Mouse (Mus musculus) urinary bladder, adult 18-20 months (tissue): ENCODE data around the gene Gm14685.
"Not testable (repeated sequence)": the region's sequence is repeated elsewhere in the genome, so short reads cannot be mapped to it uniquely, and the experiment has no call there.

Experiments
- DNase-seq, 2 experiments: peaks; one replicate each; pipeline ENCODE4 v3.0.0; 2022; ENCODE audit warnings: low spot score in 2 of 2, mixed read lengths in 2 of 2

Gene Gm14685

DNA sequence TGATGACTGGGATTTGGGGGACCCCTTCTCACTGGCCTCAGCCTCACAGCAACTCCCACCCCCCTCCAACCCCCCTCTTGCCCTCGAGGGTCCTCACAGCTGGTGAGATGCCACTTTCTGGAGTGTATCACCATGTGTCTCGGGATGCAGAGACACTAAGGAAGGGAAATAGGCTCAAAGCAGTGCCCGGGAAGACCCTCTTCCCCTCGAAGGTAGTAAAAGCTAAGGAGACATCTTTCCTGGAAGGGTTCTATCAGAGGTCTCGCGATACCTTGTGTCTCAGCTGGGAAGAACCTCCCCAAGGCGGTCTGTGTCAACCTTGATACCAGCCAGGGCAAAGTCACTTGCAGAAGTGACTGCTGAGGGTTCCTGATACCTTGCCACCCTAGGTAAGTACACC is at the start of gene Gm14685:
TSS of gene Gm14685 (plus strand) at position 301 of the 400 bp plus-strand sequence.
- not testable (repeated sequence) for DNase-seq

DNA sequence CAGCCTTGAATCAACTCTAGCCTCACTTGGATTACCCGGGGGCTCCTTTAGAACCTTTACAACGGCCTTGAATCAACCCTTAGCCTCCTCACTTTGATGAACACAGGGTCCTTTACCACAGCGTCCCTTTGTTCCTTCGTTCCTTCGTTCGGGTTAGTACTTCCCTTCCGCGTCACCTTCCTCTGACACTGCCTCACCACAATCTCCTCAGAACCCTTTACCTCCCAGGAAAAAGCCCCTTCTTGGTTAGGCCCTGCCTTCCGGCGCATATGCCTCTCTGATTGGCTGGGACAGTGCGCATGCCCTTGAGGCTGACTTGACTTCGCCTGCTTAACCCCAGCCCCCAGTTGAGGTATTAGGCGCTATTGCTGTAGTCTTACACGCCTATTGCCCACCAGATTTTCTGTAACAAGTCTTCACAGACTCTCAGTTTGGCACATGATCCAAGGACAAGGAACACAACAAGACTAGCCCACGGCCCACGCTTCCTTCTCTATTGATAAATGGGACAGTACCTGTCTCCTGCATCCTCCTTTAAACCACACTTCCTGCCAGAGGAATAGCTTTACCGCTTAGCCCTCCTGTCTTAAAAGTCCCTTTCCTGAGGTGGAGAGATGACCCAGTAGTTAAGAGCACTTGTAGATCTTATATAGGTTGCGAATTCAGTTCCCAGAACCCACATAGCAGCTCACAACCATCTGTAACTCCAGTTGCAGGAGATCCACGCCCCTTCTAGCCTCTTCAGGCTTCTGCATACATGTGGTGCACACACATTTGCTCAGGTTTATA is 34.4 kb upstream of the Gm14685 start, which contains the start of gene Xlr4a:
TSS of gene Xlr4a (minus strand) at position 212 of the 789 bp plus-strand sequence.
- DNase-seq = not testable (repeated sequence)

DNA sequence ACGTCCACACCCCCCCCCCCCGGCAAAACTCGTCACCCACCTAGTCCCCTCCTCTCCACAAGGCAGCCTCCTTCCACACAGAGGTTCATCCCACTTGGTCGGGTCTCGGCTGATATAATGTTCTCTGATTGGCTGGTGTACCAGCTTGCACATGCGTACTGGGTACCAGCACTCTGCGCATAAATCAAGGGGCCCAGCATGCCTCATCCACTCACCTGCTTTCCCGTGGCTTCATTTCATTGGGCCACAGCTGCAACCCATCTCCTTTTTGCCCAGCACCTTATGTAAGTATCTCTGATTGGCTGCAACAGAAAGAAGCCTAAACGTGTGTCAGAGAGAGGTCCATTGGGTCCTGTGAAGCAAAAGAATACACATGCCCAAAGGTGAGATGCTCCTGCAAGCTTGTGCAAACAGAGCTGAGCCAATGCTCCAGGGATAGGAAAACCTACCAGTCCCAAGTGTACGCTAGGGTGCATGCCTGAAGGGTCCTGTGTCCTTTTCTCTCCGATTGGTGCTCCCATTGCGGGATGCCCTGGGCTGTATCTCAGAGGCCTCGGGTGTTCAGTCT is 19.8 kb upstream of the Gm14685 start, which contains the start of gene Xlr3a:
TSS of gene Xlr3a (minus strand) at position 155 of the 568 bp plus-strand sequence.
- not testable (repeated sequence) for DNase-seq

DNA sequence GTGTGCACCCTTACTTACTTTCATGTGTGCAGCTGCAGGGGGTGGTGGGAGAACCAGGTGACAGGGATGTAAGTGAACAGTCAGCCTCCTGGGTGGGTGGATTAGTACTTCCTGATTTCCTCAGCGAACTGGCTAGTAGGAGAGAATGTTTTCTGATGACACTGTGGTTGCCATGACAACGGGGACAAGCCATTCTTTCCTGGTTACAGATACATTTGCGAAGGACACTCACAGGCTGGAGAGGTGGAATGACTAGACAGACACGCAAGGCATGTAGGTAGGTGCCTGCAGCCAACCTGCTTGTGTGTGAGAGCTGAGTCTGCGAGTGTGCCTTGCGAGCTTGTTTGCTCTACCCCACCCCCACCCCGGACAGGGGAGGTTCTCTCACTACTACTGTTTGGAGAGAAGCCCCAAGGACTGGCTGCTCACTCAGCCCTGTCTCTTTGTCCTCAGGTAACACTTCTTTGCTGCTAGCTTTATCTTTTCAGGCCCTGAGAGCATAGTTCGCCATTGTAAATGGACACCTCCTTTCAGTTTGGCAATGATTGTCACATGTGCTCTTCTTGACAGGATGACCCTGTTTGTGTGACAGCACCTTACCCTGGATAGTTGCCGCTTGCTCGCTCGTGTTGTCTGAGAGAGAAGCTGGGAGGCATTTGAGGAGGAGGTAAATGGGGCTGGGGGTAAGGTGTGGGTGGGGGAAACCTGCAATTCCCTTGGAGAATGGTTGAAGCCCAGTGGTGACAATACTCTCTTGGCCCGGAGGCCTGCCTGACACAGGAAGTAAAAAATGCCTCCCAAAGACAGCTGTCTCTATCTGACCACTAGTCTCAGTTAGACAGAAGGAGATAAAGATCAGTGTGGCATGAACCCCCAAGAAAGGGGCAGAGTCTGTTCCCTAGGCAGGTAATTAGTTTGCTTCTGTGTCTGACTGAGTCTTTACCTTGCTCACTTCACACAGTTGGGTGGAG is 6.3 kb downstream of the Gm14685 start:
- DNase-seq = not testable (repeated sequence)

DNA sequence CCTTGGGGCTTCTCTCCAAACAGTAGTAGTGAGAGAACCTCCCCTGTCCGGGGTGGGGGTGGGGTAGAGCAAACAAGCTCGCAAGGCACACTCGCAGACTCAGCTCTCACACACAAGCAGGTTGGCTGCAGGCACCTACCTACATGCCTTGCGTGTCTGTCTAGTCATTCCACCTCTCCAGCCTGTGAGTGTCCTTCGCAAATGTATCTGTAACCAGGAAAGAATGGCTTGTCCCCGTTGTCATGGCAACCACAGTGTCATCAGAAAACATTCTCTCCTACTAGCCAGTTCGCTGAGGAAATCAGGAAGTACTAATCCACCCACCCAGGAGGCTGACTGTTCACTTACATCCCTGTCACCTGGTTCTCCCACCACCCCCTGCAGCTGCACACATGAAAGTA is 26.4 kb downstream of the Gm14685 start:
- not testable (repeated sequence) for DNase-seq

DNA sequence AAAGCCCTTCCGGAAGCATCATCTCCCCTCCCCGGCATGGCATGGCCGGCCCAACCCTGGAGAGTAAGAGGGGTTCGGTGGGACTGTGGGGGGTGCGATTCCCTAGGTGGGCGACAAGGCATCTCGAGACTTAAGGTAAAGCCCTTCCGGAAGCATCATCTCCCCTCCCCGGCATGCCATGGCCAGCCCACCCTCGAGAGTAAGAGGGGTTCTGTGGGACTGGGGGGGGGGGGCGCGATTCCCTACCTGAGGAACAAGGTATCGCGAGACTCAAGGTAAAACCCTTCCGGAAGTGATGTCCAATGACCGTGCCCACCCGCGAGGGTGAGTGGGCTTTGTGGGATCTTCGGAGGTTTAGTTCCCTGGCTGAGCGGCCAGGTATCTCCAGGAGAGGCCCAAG is 31.6 kb downstream of the Gm14685 start, which contains the start of gene Xlr5b:
TSS of gene Xlr5b (plus strand) at position 301 of the 400 bp plus-strand sequence.
- DNase-seq = not testable (repeated sequence)

DNA sequence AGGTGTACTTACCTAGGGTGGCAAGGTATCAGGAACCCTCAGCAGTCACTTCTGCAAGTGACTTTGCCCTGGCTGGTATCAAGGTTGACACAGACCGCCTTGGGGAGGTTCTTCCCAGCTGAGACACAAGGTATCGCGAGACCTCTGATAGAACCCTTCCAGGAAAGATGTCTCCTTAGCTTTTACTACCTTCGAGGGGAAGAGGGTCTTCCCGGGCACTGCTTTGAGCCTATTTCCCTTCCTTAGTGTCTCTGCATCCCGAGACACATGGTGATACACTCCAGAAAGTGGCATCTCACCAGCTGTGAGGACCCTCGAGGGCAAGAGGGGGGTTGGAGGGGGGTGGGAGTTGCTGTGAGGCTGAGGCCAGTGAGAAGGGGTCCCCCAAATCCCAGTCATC is 32.5 kb downstream of the Gm14685 start, which contains the start of gene DXBay18:
TSS of gene DXBay18 (minus strand) at position 101 of the 400 bp plus-strand sequence.
- not testable (repeated sequence) for DNase-seq

DNA sequence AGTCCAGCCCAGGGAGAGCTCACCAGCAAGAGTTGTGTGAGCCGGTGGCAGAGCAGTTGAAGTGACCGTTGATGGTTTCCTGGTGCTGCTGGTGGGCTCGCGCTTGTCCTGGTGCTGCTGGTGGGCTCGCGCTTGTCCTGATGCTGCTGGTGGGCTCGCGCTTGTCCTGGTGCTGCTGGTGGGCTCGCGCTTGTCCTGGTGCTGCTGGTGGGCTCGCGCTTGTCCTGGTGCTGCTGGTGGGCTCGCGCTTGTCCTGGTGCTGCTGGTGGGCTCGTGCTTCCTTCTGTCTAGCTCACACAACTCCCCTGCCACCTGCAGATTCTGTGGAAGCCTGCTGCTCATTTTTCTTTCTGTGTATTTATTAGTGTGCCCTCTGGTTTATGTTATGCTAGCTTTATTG is 60.0 kb downstream of the Gm14685 start, which contains the start of gene Spin2d:
TSS of gene Spin2d (minus strand) at position 101 of the 400 bp plus-strand sequence.
- not testable (repeated sequence) for DNase-seq
